ENCODE assay signal across 20 mouse cellular contexts in genomic region chr8:64665563-64665962, GRCm38 (mm10). TPM values are rescaled to one million over a fixed set of nuclear protein-coding genes. Genes with fewer than 3 reads are reported as not detected.
DNase-seq lines count a peak whose midpoint lies in the region; ATAC-seq lines count a peak whose summit lies in the region.
"Had no signal": no experiment of that assay in that cellular context is flagged by ENCODE, and none has a peak within 500 bp of the region (broad histone marks: within the 10 kb centered on the region; RNA-seq: fewer than 3 reads in every experiment).

No protein-coding gene starts in this region.

- no peak overlapping the region for H3K4me3 ChIP-seq in heart, embryonic 10.5 days
- H3K4me3 ChIP-seq in heart, embryonic 15.5 days, result no peak overlapping the region
- no peak overlapping the region for H3K4me3 ChIP-seq in hindbrain, embryonic 16.5 days (ENCODE audit: low read length)
- H3K4me3 ChIP-seq: embryonic facial prominence, embryonic 10.5 days; forebrain, embryonic 13.5 days; liver, embryonic 15.5 days; megakaryocyte, embryonic 14.5 days; midbrain, embryonic 15.5 days had no signal

- ATAC-seq in heart, embryonic 15.5 days (replicated peaks; ENCODE audit: insufficient number of reproducible peaks, insufficient read depth, low FRiP score, low read depth), result no peak
- no peak for ATAC-seq in hindbrain, embryonic 16.5 days
- ATAC-seq: activated CD4-positive, CD25-positive, alpha-beta regulatory T cell, adult 4 months; forebrain, embryonic 13.5 days; midbrain, embryonic 15.5 days had no signal

- no peaks in the 10 kb centered on the region for H3K9me3 ChIP-seq in heart, embryonic 10.5 days
- H3K9me3 ChIP-seq in heart, embryonic 15.5 days (replicated peaks), result no peaks in the 10 kb centered on the region
- H3K9me3 ChIP-seq in hindbrain, embryonic 16.5 days (ENCODE audit: control insufficient read depth, low read length), result no peaks in the 10 kb centered on the region
- H3K9me3 ChIP-seq: embryonic facial prominence, embryonic 10.5 days; forebrain, embryonic 13.5 days; liver, embryonic 15.5 days; megakaryocyte, embryonic 14.5 days; midbrain, embryonic 15.5 days had no signal

- H3K4me1 ChIP-seq in heart, embryonic 10.5 days, result 0 out of 2 replicates have a peak, but pooled peaks cover 3% of the 10 kb centered on the region
- peaks cover 14% of the 10 kb centered on the region for H3K4me1 ChIP-seq in heart, embryonic 15.5 days (replicated peaks)
- no peaks in the 10 kb centered on the region for H3K4me1 ChIP-seq in hindbrain, embryonic 16.5 days (ENCODE audit: control insufficient read depth, insufficient read depth, low read depth, low read length)
- H3K4me1 ChIP-seq: embryonic facial prominence, embryonic 10.5 days; liver, embryonic 15.5 days had no signal

- H3K27me3 ChIP-seq in heart, embryonic 10.5 days (ENCODE audit: insufficient read depth, poor library complexity, severe bottlenecking), result no peaks in the 10 kb centered on the region
- no peaks in the 10 kb centered on the region for H3K27me3 ChIP-seq in heart, embryonic 15.5 days
- no peaks in the 10 kb centered on the region for H3K27me3 ChIP-seq in hindbrain, embryonic 16.5 days (replicated peaks; ENCODE audit: control insufficient read depth, insufficient read depth, low read length)
- H3K27me3 ChIP-seq: forebrain, embryonic 13.5 days; liver, embryonic 15.5 days; megakaryocyte, embryonic 14.5 days; midbrain, embryonic 15.5 days; Patski had no signal

- no peak overlapping the region for H3K27ac ChIP-seq in heart, embryonic 10.5 days
- H3K27ac ChIP-seq in heart, embryonic 15.5 days, result peak overlapping the region; percentile 54; the same call in 1 of the 2 replicates
- no peak overlapping the region for H3K27ac ChIP-seq in hindbrain, embryonic 16.5 days (ENCODE audit: low read depth, low read length)
- H3K27ac ChIP-seq: embryonic facial prominence, embryonic 10.5 days; forebrain, embryonic 13.5 days; liver, embryonic 15.5 days; midbrain, embryonic 15.5 days had no signal

- H3K9ac ChIP-seq in heart, embryonic 15.5 days, result no peak overlapping the region
- H3K9ac ChIP-seq in hindbrain, embryonic 16.5 days (ENCODE audit: low read depth, low read length), result no peak overlapping the region
- H3K9ac ChIP-seq: forebrain, embryonic 13.5 days; liver, embryonic 15.5 days; midbrain, embryonic 15.5 days had no signal

- H3K4me2 ChIP-seq in heart, embryonic 15.5 days, result 0 out of 2 replicates have a peak overlapping the region, but pooled peaks have one; percentile 2
- no peak overlapping the region for H3K4me2 ChIP-seq in hindbrain, embryonic 16.5 days (ENCODE audit: low read length)
- H3K4me2 ChIP-seq: forebrain, embryonic 13.5 days; liver, embryonic 15.5 days; midbrain, embryonic 15.5 days had no signal

- peak; percentile 33 to 52 for DNase-seq in cerebellum, postnatal 25 days
- no peak for DNase-seq in cerebellum, adult 11 months
- DNase-seq in heart, adult 8-10 months (ENCODE audit: low spot score), result peak; percentile 48
- DNase-seq in heart, embryonic 10.5 days (ENCODE audit: low spot score), result no peak
- no peak for DNase-seq in kidney, postnatal 4 days
- DNase-seq: adrenal gland, postnatal 25 days; kidney, adult 18-20 months; kidney, postnatal 14 days; lung, postnatal 10 days; thymus, postnatal 4 days had no signal

- no peaks in the 10 kb centered on the region for H3K36me3 ChIP-seq in heart, embryonic 10.5 days
- H3K36me3 ChIP-seq in heart, embryonic 15.5 days, result no peaks in the 10 kb centered on the region
- H3K36me3 ChIP-seq in hindbrain, embryonic 16.5 days (ENCODE audit: control insufficient read depth, insufficient read depth, low read length), result no peaks in the 10 kb centered on the region
- H3K36me3 ChIP-seq: embryonic facial prominence, embryonic 10.5 days; liver, embryonic 15.5 days; midbrain, embryonic 15.5 days had no signal

- WGBS in heart, embryonic 10.5 days, result 44% methylated on average over 3 of the region's 3 CpGs
- 12% methylated on average over 3 of the region's 3 CpGs for WGBS in heart, embryonic 15.5 days
- 61% methylated on average over 3 of the region's 3 CpGs for WGBS in hindbrain, embryonic 16.5 days

RNA-seq across cellular contexts. Expression of gene Cpe, which starts 27.3 kb away (rescaled TPM):
- total RNA-seq in heart, adult 8-10 months (2022), result 100 to 1,000 TPM; 257 to 289 (median 273) TPM
- 67.0 and 69.2 TPM in 2 replicates for polyA plus RNA-seq in heart, embryonic 10.5 days (2016; fragmentation: Nextera tagmentation; extraction: Ambion mirVana)
- polyA plus RNA-seq in heart, embryonic 15.5 days (2015; fragmentation: Nextera tagmentation; extraction: Ambion mirVana), result 258 and 276 TPM in 2 replicates
- polyA plus RNA-seq in hindbrain, embryonic 16.5 days (2015; fragmentation: Nextera tagmentation; extraction: Ambion mirVana), result 718 and 866 TPM in 2 replicates
- total RNA-seq: hematopoietic stem cell, adult 5-6 weeks had no signal

Comparison
In these comparisons a context has a peak if more than half of its experiments do, and no peak if none do; other contexts are left out.
1. DNase-seq: peak in cerebellum, postnatal 25 days (2 of 2) and heart, adult 8-10 months (single experiment); none in cerebellum, adult 11 months (single experiment), heart, embryonic 10.5 days (single experiment) and kidney, postnatal 4 days (0 of 2).